Mouse (Mus musculus) liver, embryonic 14.5 days (tissue): ENCODE data around the gene Vmn2r86. TPM values are rescaled to one million over a fixed set of nuclear protein-coding genes. Genes with fewer than 3 reads are reported as not detected.
A peak's percentile ranks its signal among the peaks of the same experiment; 100 is the strongest.
"Not testable (repeated sequence)": the region's sequence is repeated elsewhere in the genome, so short reads cannot be mapped to it uniquely, and the experiment has no call there.

Source experiments
- ATAC-seq: fragments of 200-750 bp; cut with Nextera tagmentation; 2 replicates; pipeline ENCODE4 v1.8.0; 2017; ENCODE audit warnings: moderate number of reproducible peaks, mild to moderate bottlenecking, moderate library complexity; ENCODE audit not compliant: insufficient read depth
- DNase-seq, 3 experiments: peaks; one replicate each; pipeline ENCODE4 v3.0.0-alpha.2; 2012 to 2013; ENCODE audit warnings: low read depth in 3 of 3, low spot score in 3 of 3
- H3K27ac ChIP-seq: fragments of 300-500 bp; sonication (generic); 2 replicates; pipeline ENCODE4 v1.5.1; 2014; ENCODE audit warnings: moderate library complexity, mild to moderate bottlenecking, control low read depth, inconsistent platforms
- H3K27me3 ChIP-seq: fragments of 300-500 bp; sonication (generic); 2 replicates; pipeline ENCODE4 v1.6.1; 2014; ENCODE audit warnings: mild to moderate bottlenecking, low read length, moderate library complexity; ENCODE audit not compliant: control insufficient read depth, insufficient read depth
- H3K36me3 ChIP-seq: fragments of 300-500 bp; sonication (generic); replicated peaks from 2 replicates; pipeline ENCODE4 v1.6.1; 2014; ENCODE audit warnings: low read depth; ENCODE audit not compliant: control insufficient read depth, insufficient read depth
- H3K4me1 ChIP-seq, 2 experiments: fragments of 200-500 bp in 1 of 2; fragments of 300-500 bp in 1 of 2; sonication (generic) in 1 of 2; replicated peaks; 2 replicates each; pipeline ENCODE4 v1.6.1; 2012 to 2014; ENCODE audit warnings: antibody characterized with exemption in 1 of 2, inconsistent platforms in 1 of 2, low read length in 1 of 2; ENCODE audit not compliant: control insufficient read depth in 2 of 2, insufficient read depth in 2 of 2
- H3K4me2 ChIP-seq: fragments of 300-500 bp; sonication (generic); 2 replicates; pipeline ENCODE4 v1.6.1; 2014; ENCODE audit warnings: low read depth, mild to moderate bottlenecking, control low read depth, moderate library complexity
- H3K4me3 ChIP-seq, 2 experiments: fragments of 200-500 bp in 1 of 2; fragments of 300-500 bp in 1 of 2; sonication (generic) in 1 of 2; 2 replicates each; pipeline ENCODE4 v1.5.1; 2012 to 2014; ENCODE audit warnings: low read depth in 2 of 2, low read length in 2 of 2, mild to moderate bottlenecking in 2 of 2, control low read depth in 1 of 2, inconsistent platforms in 1 of 2, moderate library complexity in 1 of 2; ENCODE audit not compliant: insufficient read depth in 1 of 2
- H3K9ac ChIP-seq: fragments of 300-500 bp; sonication (generic); replicated peaks from 2 replicates; pipeline ENCODE4 v1.6.1; 2014; ENCODE audit warnings: mild to moderate bottlenecking, control low read depth, moderate library complexity
- H3K9me3 ChIP-seq: fragments of 300-500 bp; sonication (generic); 2 replicates; pipeline ENCODE4 v1.6.1; 2016; ENCODE audit warnings: low read length, mixed read lengths; ENCODE audit not compliant: control insufficient read depth
- CTCF ChIP-seq: IDR thresholded peaks from 2 replicates; pipeline ENCODE4 v1.5.1; 2016; ENCODE audit warnings: antibody characterized with exemption, low read depth, control low read depth
- EP300 ChIP-seq: IDR thresholded peaks from 2 replicates; pipeline ENCODE4 v1.6.1; 2016; ENCODE audit warnings: antibody characterized with exemption, low read depth
- whole genome bisulfite sequencing: fragments of 180-500 bp; shearing (Covaris S2); extraction: QIAGEN DNeasy Blood & Tissue Kit; methylation state at CpG from one replicate; pipeline ENCODE4 v1.1.7; 2014; ENCODE audit not compliant: insufficient replicate concordance; 5-methylcytosine and 5-hydroxymethylcytosine counted together
- polyA plus RNA-seq, 2 experiments: library from polyadenylated mRNA; depleted of rRNA in 1 of 2; stranded (reverse) in 1 of 2; unstranded in 1 of 2; fragments of >200 nt; fragmentation: Nextera tagmentation in 1 of 2; extraction: Ambion mirVana in 1 of 2; gene quantifications; 2 replicates each; pipeline versions ENCODE4 v1.2.1 to v1.2.3; 2012 to 2014

The Vmn2r86 gene
- polyA plus RNA-seq, 2 experiments, result not detected

- no peaks in the 10 kb centered on the region for H3K36me3 ChIP-seq
- DNase-seq (no peak), ATAC-seq (no peak)
- H3K4me1 ChIP-seq, result no peaks in the 10 kb centered on the region
- no peaks in the 10 kb centered on the region for H3K27me3 ChIP-seq
- WGBS, result 45% methylated on average over 3 of the region's 3 CpGs
- no peaks in the 10 kb centered on the region for H3K9me3 ChIP-seq
- H3K4me2 ChIP-seq, result no peak overlapping the region
- no peak overlapping the region for H3K4me3 ChIP-seq
- H3K27ac ChIP-seq, result no peak overlapping the region
- no peak overlapping the region for H3K9ac ChIP-seq
- no peak for TF ChIP-seq CTCF
These were observed 35.4 kb downstream of the Vmn2r86 start for GRCm38 (mm10) chr10:130420401-130420800.

DNA sequence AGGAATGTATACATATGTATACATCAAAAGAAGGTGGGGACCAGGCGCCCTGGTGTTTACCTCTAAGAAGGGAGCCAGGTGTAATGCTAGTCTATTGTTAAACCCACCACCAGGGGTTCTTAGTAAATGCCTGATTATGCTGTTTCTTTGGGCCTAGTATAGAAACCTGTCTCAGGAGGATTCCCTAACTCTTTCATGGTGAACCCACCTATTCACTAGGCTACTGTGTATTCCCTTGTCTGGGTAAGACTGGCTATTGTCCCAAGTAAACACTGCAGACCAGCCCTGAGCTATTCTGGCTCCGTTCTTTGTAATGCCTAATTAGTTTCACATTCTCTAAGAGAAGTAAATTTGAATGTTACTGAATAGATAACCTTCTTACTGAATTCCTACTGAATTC is 35.9 kb downstream of the Vmn2r86 start:
- not testable (repeated sequence) for ATAC-seq, DNase-seq, H3K27ac ChIP-seq, H3K4me3 ChIP-seq, H3K4me2 ChIP-seq, H3K9ac ChIP-seq, H3K9me3 ChIP-seq, H3K36me3 ChIP-seq, H3K27me3 ChIP-seq, H3K4me1 ChIP-seq
- WGBS, result 53% methylated on average over 2 of the region's 2 CpGs

GRCm38 (mm10) chr10:130416352-130416751 is 39.5 kb downstream of the Vmn2r86 start:
- not testable (repeated sequence) for H3K4me3 ChIP-seq, H3K9me3 ChIP-seq, H3K36me3 ChIP-seq, H3K9ac ChIP-seq, H3K27me3 ChIP-seq, H3K4me2 ChIP-seq, DNase-seq, ATAC-seq, H3K4me1 ChIP-seq, H3K27ac ChIP-seq

GRCm38 (mm10) chr10:130412167-130412698 is 43.6 kb downstream of the Vmn2r86 start:
- WGBS, result 61% methylated on average over 21 of the region's 35 CpGs
- peak; percentile 43 for ATAC-seq

GRCm38 (mm10) chr10:130394232-130394631 is 61.6 kb downstream of the Vmn2r86 start, which contains the start of gene Vmn2r84:
Gene Vmn2r84, minus strand, starts transcription at chr10:130394332.
- Histone ChIP-seq H3K9ac (no peak within 1 kb of the TSS), H3K27ac (no peak within 1 kb of the TSS), H3K9me3 (no peaks in the 10 kb centered on the region), H3K4me3 (no peak within 1 kb of the TSS), H3K4me2 (no peak within 1 kb of the TSS), H3K36me3 (no peaks in the 10 kb centered on the region), H3K27me3 (no peaks in the 10 kb centered on the region), H3K4me1 (no peaks in the 10 kb centered on the region)
- TF ChIP-seq CTCF (no peak), EP300 (no peak)
- DNase-seq, result no peak
- no peak for ATAC-seq

More at GRCm38 (mm10) chr10:130412167-130412698, 43.6 kb downstream of the Vmn2r86 start:
- H3K36me3 ChIP-seq, H3K4me2 ChIP-seq, H3K27me3 ChIP-seq, H3K4me1 ChIP-seq, H3K27ac ChIP-seq, H3K9me3 ChIP-seq, DNase-seq, H3K9ac ChIP-seq, H3K4me3 ChIP-seq: not testable (repeated sequence)

Other genes starting within 250 kb of the Vmn2r86 start
- gene Olfr827, start 241.6 kb downstream of the Vmn2r86 start, polyA plus RNA-seq (2012; rRNA removed), result not detected in 2 replicates
- not detected in 2 replicates for gene Olfr827, start 241.6 kb downstream of the Vmn2r86 start, polyA plus RNA-seq (2014; fragmentation: Nextera tagmentation; extraction: Ambion mirVana)
- not detected in 2 replicates for gene Neurod4, start 175.8 kb downstream of the Vmn2r86 start, polyA plus RNA-seq (2012; rRNA removed)
- not detected in 2 replicates for gene Neurod4, start 175.8 kb downstream of the Vmn2r86 start, polyA plus RNA-seq (2014; fragmentation: Nextera tagmentation; extraction: Ambion mirVana)
- 0.71 and 1.3 TPM in 2 replicates for gene Tespa1, start 133.2 kb downstream of the Vmn2r86 start, polyA plus RNA-seq (2012; rRNA removed)
- gene Tespa1, start 133.2 kb downstream of the Vmn2r86 start, polyA plus RNA-seq (2014; fragmentation: Nextera tagmentation; extraction: Ambion mirVana), result 0.93 and 1.2 TPM in 2 replicates
- gene Vmn2r84, start 61.7 kb downstream of the Vmn2r86 start, polyA plus RNA-seq (2012; rRNA removed), result not detected in 2 replicates
- 0.01 and 0.03 TPM in 2 replicates for gene Vmn2r84, start 61.7 kb downstream of the Vmn2r86 start, polyA plus RNA-seq (2014; fragmentation: Nextera tagmentation; extraction: Ambion mirVana)
- not detected in 2 replicates for gene Vmn2r85, start 26.3 kb downstream of the Vmn2r86 start, polyA plus RNA-seq (2012; rRNA removed)
- gene Vmn2r85, start 26.3 kb downstream of the Vmn2r86 start, polyA plus RNA-seq (2014; fragmentation: Nextera tagmentation; extraction: Ambion mirVana), result not detected in 2 replicates
- gene Vmn2r87, start 41.3 kb upstream of the Vmn2r86 start, polyA plus RNA-seq (2012; rRNA removed), result not detected in 2 replicates
- not detected in 2 replicates for gene Vmn2r87, start 41.3 kb upstream of the Vmn2r86 start, polyA plus RNA-seq (2014; fragmentation: Nextera tagmentation; extraction: Ambion mirVana)